Comparison of ENCODE assay signal across 19 mouse cellular contexts in genomic region chr6:90821916-90822602, GRCm38 (mm10).
DNase-seq lines count a peak whose midpoint lies in the region; ATAC-seq and TF ChIP-seq lines count a peak whose summit lies in the region.
"Had no signal": no experiment of that assay in that cellular context is flagged by ENCODE, and none has a peak within 500 bp of the region (broad histone marks: within the 10 kb centered on the region; RNA-seq: fewer than 3 reads in every experiment).

No protein-coding gene starts in this region.

- WGBS in forebrain, embryonic 15.5 days, result 28% methylated on average over 4 of the region's 4 CpGs

- in situ Hi-C loops in ES-E14 (cut with MboI; ENCODE audit: low sequenced_read_pairs in 2 of 2, unreplicated experiment in 2 of 2), result no loop called here

- no peak overlapping the region for H3K4me3 ChIP-seq in ES-E14 (ENCODE audit: insufficient read depth in 1 of 2, low read depth in 1 of 2, low read length in 2 of 2, poor library complexity in 1 of 2, severe bottlenecking in 1 of 2)
- H3K4me3 ChIP-seq in forebrain, embryonic 15.5 days, result no peak overlapping the region
- H3K4me3 ChIP-seq: embryonic facial prominence, embryonic 15.5 days; heart, embryonic 10.5 days; limb, embryonic 15.5 days; megakaryocyte, embryonic 14.5 days had no signal

- H3K4me1 ChIP-seq in ES-E14 (ENCODE audit: control insufficient read depth in 2 of 2, insufficient read depth in 2 of 2, low read length in 2 of 2, poor library complexity in 1 of 2), result no peaks in the 10 kb centered on the region
- 0 out of 2 replicates have a peak, but pooled peaks cover 3% of the 10 kb centered on the region for H3K4me1 ChIP-seq in forebrain, embryonic 15.5 days
- H3K4me1 ChIP-seq: embryonic facial prominence, embryonic 15.5 days; limb, embryonic 15.5 days had no signal

- no peak overlapping the region for H3K4me2 ChIP-seq in forebrain, embryonic 15.5 days (replicated peaks)
- H3K4me2 ChIP-seq: embryonic facial prominence, embryonic 15.5 days; limb, embryonic 15.5 days had no signal

- no peaks in the 10 kb centered on the region for H3K27me3 ChIP-seq in forebrain, embryonic 15.5 days
- H3K27me3 ChIP-seq: embryonic facial prominence, embryonic 15.5 days; limb, embryonic 15.5 days had no signal

- no peaks in the 10 kb centered on the region for H3K36me3 ChIP-seq in ES-E14 (ENCODE audit: control insufficient read depth, insufficient read depth, low read length, poor library complexity, severe bottlenecking)
- H3K36me3 ChIP-seq in forebrain, embryonic 15.5 days, result no peaks in the 10 kb centered on the region
- H3K36me3 ChIP-seq: embryonic facial prominence, embryonic 15.5 days; heart, embryonic 10.5 days; limb, embryonic 15.5 days had no signal

- no peak overlapping the region for H3K27ac ChIP-seq in ES-E14 (ENCODE audit: insufficient read depth, low read depth, low read length, poor library complexity, severe bottlenecking)
- peak overlapping the region; percentile 58 for H3K27ac ChIP-seq in forebrain, embryonic 15.5 days (replicated peaks)
- H3K27ac ChIP-seq: embryonic facial prominence, embryonic 15.5 days; heart, embryonic 10.5 days; limb, embryonic 15.5 days had no signal

- peak; percentile 69 for ATAC-seq in forebrain, embryonic 15.5 days (replicated peaks)

- no peak overlapping the region for H3K9ac ChIP-seq in ES-E14 (ENCODE audit: insufficient read depth, low read depth, low read length, poor library complexity, severe bottlenecking)
- H3K9ac ChIP-seq in forebrain, embryonic 15.5 days (replicated peaks), result no peak overlapping the region
- H3K9ac ChIP-seq: embryonic facial prominence, embryonic 15.5 days; limb, embryonic 15.5 days had no signal

- DNase-seq in cerebellum, adult 9-11 months, result peak; percentile 23
- DNase-seq in cerebellum, adult 8-10 months, result no peak
- peak; percentile 51 for DNase-seq in layer of hippocampus, adult 11-12 months (ENCODE audit: low spot score)
- DNase-seq in layer of hippocampus, postnatal 14 days (ENCODE audit: low spot score in 2 of 2), result no peak
- DNase-seq in ES-E14 (ENCODE audit: low read depth, low spot score), result no peak
- DNase-seq in kidney, postnatal 10 days, result no peak
- no peak for DNase-seq in adrenal gland, postnatal 4 days (ENCODE audit: low spot score in 2 of 2)
- DNase-seq: adrenal gland, adult 2 months; gastrocnemius, postnatal 14 days; heart, postnatal 10 days; kidney, adult 9 months; kidney, postnatal 4 days; lung, postnatal 10 days; thymus, adult 18-20 months had no signal

- H3K9me3 ChIP-seq in ES-E14 (ENCODE audit: control insufficient read depth, insufficient read depth, low read depth, low read length), result no peaks in the 10 kb centered on the region
- no peaks in the 10 kb centered on the region for H3K9me3 ChIP-seq in forebrain, embryonic 15.5 days
- H3K9me3 ChIP-seq: embryonic facial prominence, embryonic 15.5 days; heart, embryonic 10.5 days; limb, embryonic 15.5 days; megakaryocyte, embryonic 14.5 days had no signal

TF ChIP-seq in ES-E14, 5 proteins besides CTCF, POLR2A, EP300 and RAD21:
- no peak for TF ChIP-seq ZC3H11A (IDR thresholded peaks at IDR 0.05; ENCODE audit: borderline replicate concordance, low read depth, low read length)
- peak; percentile 60; the same call in 1 of the 2 replicates for TF ChIP-seq MAFK (IDR thresholded peaks at IDR 0.05; ENCODE audit: insufficient read depth, low read depth, low read length)
- no peak for TF ChIP-seq ZNF384 (IDR thresholded peaks at IDR 0.05; ENCODE audit: low read depth, low read length)
- TF ChIP-seq CHD2 (IDR thresholded peaks at IDR 0.05; ENCODE audit: low read depth, low read length), result no peak
- TF ChIP-seq HCFC1 (IDR thresholded peaks at IDR 0.05; ENCODE audit: borderline replicate concordance, insufficient read depth, low read length), result no peak
TF ChIP-seq in ES-E14: peak in this region for 1.

Comparison
In these comparisons a context has a peak if more than half of its experiments do, and no peak if none do; other contexts are left out.
1. DNase-seq: peak in cerebellum, adult 9-11 months (single experiment) and layer of hippocampus, adult 11-12 months (single experiment); none in cerebellum, adult 8-10 months (single experiment), layer of hippocampus, postnatal 14 days (0 of 2), ES-E14 (single experiment), kidney, postnatal 10 days (single experiment) and adrenal gland, postnatal 4 days (0 of 2).